Mouse (Mus musculus): ENCODE results near the gene 1700001C02Rik. TPM values are rescaled to one million over a fixed set of nuclear protein-coding genes. Genes with fewer than 3 reads are reported as not detected.

1700001C02Rik gene
- polyA plus RNA-seq (2014; fragmentation: Illumina TruSeq; extraction: RNeasy Lipid Tissue Mini Kit (QIAGEN cat#74804); ENCODE audit: low read depth, low replicate concordance): not detected

DNA sequence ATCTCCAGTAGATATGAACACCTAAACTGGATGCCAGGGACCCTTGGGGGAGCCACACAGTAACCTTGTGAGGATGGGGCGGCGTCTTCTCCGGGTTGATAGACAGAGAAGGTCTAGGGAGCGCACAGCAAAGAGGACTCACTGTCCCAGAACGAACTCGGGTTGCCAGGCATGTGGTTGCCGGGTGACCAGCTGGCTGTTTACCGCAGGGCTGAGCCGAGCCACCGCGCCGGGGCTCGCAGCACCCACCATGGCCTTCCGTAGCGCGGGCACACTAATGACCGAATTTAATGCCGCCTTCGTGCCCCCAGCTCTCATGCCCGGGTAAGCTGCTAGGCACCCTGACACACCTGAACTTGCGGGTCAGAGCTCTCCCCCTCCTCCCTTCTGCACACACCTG, at the start of gene 1700001C02Rik:
Gene 1700001C02Rik (plus strand): TSS at position 187 of the 400 bp plus-strand sequence.

DNA sequence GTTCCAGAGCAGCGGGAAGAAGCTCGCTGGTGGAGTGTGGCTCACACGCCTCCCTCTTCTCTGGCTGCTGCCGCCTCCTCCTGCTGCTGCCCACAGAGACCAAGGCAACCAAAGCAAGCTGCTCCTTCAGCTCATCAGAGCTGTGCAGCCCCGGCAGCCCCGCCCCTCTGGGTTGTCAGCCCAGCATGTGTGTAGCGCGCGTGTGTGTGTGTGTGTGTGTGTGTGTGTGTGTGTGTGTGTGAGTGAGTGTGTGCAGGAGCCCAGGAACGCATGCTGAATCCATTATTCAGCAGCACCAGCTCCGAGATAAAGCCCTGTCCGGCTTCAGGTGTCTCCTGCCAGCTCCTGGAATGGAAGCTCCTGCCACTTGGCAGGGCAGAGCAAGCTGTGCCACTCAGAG, 4.0 kb upstream of the 1700001C02Rik start, which contains the start of gene Otof:
Gene Otof (minus strand): TSS at position 112 of the 400 bp plus-strand sequence.

Other genes with a start within 250 kb of the 1700001C02Rik start
- gene Selenoi, start 233.5 kb upstream of the 1700001C02Rik start, polyA plus RNA-seq (2014; fragmentation: Illumina TruSeq; extraction: RNeasy Lipid Tissue Mini Kit (QIAGEN cat#74804); ENCODE audit: low read depth, low replicate concordance): 58.9 TPM
- 1.6 TPM for gene Drc1, start 184.7 kb upstream of the 1700001C02Rik start, polyA plus RNA-seq (2014; fragmentation: Illumina TruSeq; extraction: RNeasy Lipid Tissue Mini Kit (QIAGEN cat#74804); ENCODE audit: low read depth, low replicate concordance)
- gene Otof, start 4.1 kb upstream of the 1700001C02Rik start, polyA plus RNA-seq (2014; fragmentation: Illumina TruSeq; extraction: RNeasy Lipid Tissue Mini Kit (QIAGEN cat#74804); ENCODE audit: low read depth, low replicate concordance): not detected
- gene Cib4, start 79.8 kb downstream of the 1700001C02Rik start, polyA plus RNA-seq (2014; fragmentation: Illumina TruSeq; extraction: RNeasy Lipid Tissue Mini Kit (QIAGEN cat#74804); ENCODE audit: low read depth, low replicate concordance): not detected
- gene Kcnk3, start 122.1 kb downstream of the 1700001C02Rik start, polyA plus RNA-seq (2014; fragmentation: Illumina TruSeq; extraction: RNeasy Lipid Tissue Mini Kit (QIAGEN cat#74804); ENCODE audit: low read depth, low replicate concordance): not detected
- gene Slc35f6, start 181.9 kb downstream of the 1700001C02Rik start, polyA plus RNA-seq (2014; fragmentation: Illumina TruSeq; extraction: RNeasy Lipid Tissue Mini Kit (QIAGEN cat#74804); ENCODE audit: low read depth, low replicate concordance): 5.6 TPM
- 3.2 TPM for gene Cenpa, start 200.7 kb downstream of the 1700001C02Rik start, polyA plus RNA-seq (2014; fragmentation: Illumina TruSeq; extraction: RNeasy Lipid Tissue Mini Kit (QIAGEN cat#74804); ENCODE audit: low read depth, low replicate concordance)
- gene Dpysl5, start 245.5 kb downstream of the 1700001C02Rik start, polyA plus RNA-seq (2014; fragmentation: Illumina TruSeq; extraction: RNeasy Lipid Tissue Mini Kit (QIAGEN cat#74804); ENCODE audit: low read depth, low replicate concordance): not detected